Mouse (Mus musculus) liver, postnatal 0 days (tissue): ENCODE measurements at regions not wholly inside any gene's neighbourhood (a gene's known extent, or its start where the extent isn't known, plus 50 kb on each side); places are given as distances from the start of the nearest gene placed in this dataset.

Experiments used
- CTCF ChIP-seq: sonication (generic); IDR thresholded peaks from 2 replicates; pipeline ENCODE4 v1.5.1; 2016; ENCODE audit warnings: antibody characterized with exemption, low read depth
- EP300 ChIP-seq: IDR thresholded peaks from 2 replicates; pipeline ENCODE4 v1.6.1; 2016; ENCODE audit warnings: antibody characterized with exemption, low read depth, mild to moderate bottlenecking

DNA sequence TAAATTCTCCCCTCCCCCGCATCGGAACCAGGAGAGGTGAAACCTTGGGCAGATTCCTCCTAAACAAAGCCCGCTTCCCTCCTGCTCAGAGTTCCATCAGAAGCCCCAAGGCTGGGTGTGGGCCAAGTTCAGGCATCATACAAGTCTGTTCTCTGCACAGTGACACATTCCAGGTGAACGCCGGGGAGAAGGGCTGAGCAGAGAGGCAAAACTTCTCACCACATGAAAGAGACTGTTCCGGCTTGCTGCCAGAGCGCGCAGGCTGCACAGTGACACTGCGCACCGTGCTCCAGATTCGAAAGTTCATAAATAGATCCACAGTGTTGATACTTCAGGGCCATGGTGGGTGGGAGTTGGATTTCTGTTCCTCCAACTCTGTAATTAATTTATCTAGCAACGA is 171.1 kb upstream of the Rpl34 start:
- TF ChIP-seq CTCF: no peak
- TF ChIP-seq EP300: no peak
